Mouse (Mus musculus) ovary, postnatal 10 days (tissue): ENCODE results near the gene Smok2b.
"Not testable (repeated sequence)": the region's sequence is repeated elsewhere in the genome, so short reads cannot be mapped to it uniquely, and the experiment has no call there.

Experiments
- DNase-seq: peaks from one replicate; pipeline ENCODE4 v3.0.0; 2022; ENCODE audit warnings: low spot score

The Smok2b gene

GRCm38 (mm10) chr17:13240807-13241727 is 11.0 kb downstream of the Smok2b start:
- not testable (repeated sequence) for DNase-seq

DNA sequence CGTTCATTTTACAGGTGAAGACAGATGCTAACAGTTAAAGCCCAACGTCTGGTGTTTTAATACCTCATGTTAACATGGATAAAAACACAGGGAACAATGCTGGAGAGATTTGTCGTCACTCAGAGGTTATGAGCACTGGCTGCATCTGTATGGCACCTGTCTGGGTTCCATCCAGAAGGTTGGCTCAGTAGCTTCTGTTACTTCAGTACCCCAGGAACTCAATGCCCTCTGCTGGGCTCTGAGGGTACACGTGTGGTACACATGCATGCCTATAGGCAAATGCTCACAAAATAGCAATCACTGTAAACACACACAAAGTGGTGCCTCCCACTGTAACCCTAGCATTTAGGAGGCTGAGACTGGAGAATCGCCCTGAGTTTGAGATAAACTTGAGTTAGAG is 24.7 kb downstream of the Smok2b start:
- not testable (repeated sequence) for DNase-seq
